Mouse (Mus musculus): Measurements from ENCODE around the gene Pim3.

DNA sequence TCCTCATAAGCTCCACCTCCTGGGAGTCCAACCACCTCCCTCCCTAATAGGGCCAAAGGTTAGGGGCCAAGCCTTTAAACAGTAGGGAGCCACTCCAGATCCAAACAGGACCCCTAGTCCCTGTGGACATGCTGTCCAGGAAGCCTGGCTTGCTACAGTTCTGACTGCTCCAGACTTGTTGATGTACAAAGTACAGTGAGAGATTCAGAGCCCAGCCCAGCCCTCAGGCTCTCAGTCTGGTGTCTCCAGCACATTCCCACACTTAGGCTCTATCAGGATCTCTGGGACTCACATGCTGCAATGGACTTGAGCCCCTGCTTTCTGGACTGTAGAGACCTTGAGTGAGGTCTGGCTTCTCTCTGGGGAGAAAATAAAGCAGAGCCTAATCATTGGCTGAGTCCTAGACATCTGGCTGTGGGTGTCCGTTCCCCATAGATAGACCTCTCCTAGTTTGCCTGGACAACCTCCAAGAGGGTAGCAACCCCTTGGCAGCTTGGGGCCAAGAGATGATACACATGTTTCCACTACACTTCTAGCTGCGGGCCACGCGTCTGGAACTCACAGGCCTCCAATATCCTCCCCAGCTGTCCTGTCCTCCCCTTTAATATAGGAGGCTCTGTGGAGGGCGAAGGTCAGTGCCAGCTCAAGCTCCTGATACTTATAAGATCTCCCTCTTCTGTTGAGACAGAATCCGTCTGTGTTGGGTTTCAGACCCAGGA lies 6.2 kb downstream of the Pim3 start:
- no peak for TF ChIP-seq EP300 (optimal IDR thresholded peaks at IDR 0.05)
- TF ChIP-seq CTCF (IDR thresholded peaks at IDR 0.05; ENCODE audit: low read depth): no peak

Measured in stomach, postnatal 0 days (tissue).